Mouse (Mus musculus) heart, embryonic 15.5 days (tissue): ENCODE data around the gene Zc3h18. TPM values are rescaled to one million over a fixed set of nuclear protein-coding genes. Genes with fewer than 3 reads are reported as not detected.

Source experiments
- ATAC-seq: fragments of 200-750 bp; cut with Nextera tagmentation; replicated peaks from 2 replicates; pipeline ENCODE4 v1.8.0; 2017; ENCODE audit warnings: low read depth, moderate TSS enrichment; ENCODE audit not compliant: insufficient number of reproducible peaks, insufficient read depth, low FRiP score
- H3K27ac ChIP-seq: fragments of 300-500 bp; sonication (generic); 2 replicates; pipeline ENCODE4 v1.5.1; 2015; ENCODE audit warnings: mild to moderate bottlenecking, inconsistent platforms
- H3K27me3 ChIP-seq: fragments of 300-500 bp; sonication (generic); 2 replicates; pipeline ENCODE4 v1.6.1; 2015; ENCODE audit warnings: inconsistent platforms
- H3K36me3 ChIP-seq: fragments of 300-500 bp; sonication (generic); 2 replicates; pipeline ENCODE4 v1.6.1; 2015; ENCODE audit warnings: mild to moderate bottlenecking, inconsistent platforms
- H3K4me1 ChIP-seq: fragments of 300-500 bp; sonication (generic); replicated peaks from 2 replicates; pipeline ENCODE4 v1.6.1; 2015; ENCODE audit warnings: inconsistent platforms
- H3K4me2 ChIP-seq: fragments of 300-500 bp; sonication (generic); 2 replicates; pipeline ENCODE4 v1.6.1; 2015; ENCODE audit warnings: inconsistent platforms, mild to moderate bottlenecking, moderate library complexity
- H3K4me3 ChIP-seq: fragments of 300-500 bp; sonication (generic); 2 replicates; pipeline ENCODE4 v1.5.1; 2015; ENCODE audit warnings: mild to moderate bottlenecking, inconsistent platforms
- H3K9ac ChIP-seq: fragments of 300-500 bp; sonication (generic); 2 replicates; pipeline ENCODE4 v1.6.1; 2015; ENCODE audit warnings: mild to moderate bottlenecking, inconsistent platforms
- H3K9me3 ChIP-seq: fragments of 300-500 bp; sonication (generic); replicated peaks from 2 replicates; pipeline ENCODE4 v1.6.1; 2016; ENCODE audit warnings: inconsistent platforms
- WGBS: fragments of 180-500 bp; shearing (Covaris S2); methylation state at CpG from one replicate; pipeline ENCODE4 v1.1.7; 2015; ENCODE audit warnings: mixed read lengths; 5-methylcytosine and 5-hydroxymethylcytosine counted together
- polyA plus RNA-seq: library from polyadenylated mRNA; unstranded; fragments of >200 nt; fragmentation: Nextera tagmentation; extraction: Ambion mirVana; gene quantifications from 2 replicates; pipeline ENCODE4 v1.2.1, GENCODE M21; 2015

Gene Zc3h18
- polyA plus RNA-seq, 1 experiment from 2014 or later = 26.1 TPM

GRCm38 (mm10) chr8:122428163-122428562 lies 51.8 kb downstream of the Zc3h18 start:
- peaks cover 33% of the 10 kb centered on the region for H3K4me1 ChIP-seq
- 89% methylated on average over 9 of the region's 9 CpGs for WGBS
- H3K27me3 ChIP-seq = no peaks in the 10 kb centered on the region
- no peaks in the 10 kb centered on the region for H3K9me3 ChIP-seq
- no peak overlapping the region for H3K27ac ChIP-seq
- H3K4me2 ChIP-seq = no peak overlapping the region
- no peak for ATAC-seq
- H3K9ac ChIP-seq = no peak overlapping the region
- H3K36me3 ChIP-seq = 0 out of 2 replicates have a peak, but pooled peaks cover 3% of the 10 kb centered on the region
- H3K4me3 ChIP-seq = no peak overlapping the region

DNA sequence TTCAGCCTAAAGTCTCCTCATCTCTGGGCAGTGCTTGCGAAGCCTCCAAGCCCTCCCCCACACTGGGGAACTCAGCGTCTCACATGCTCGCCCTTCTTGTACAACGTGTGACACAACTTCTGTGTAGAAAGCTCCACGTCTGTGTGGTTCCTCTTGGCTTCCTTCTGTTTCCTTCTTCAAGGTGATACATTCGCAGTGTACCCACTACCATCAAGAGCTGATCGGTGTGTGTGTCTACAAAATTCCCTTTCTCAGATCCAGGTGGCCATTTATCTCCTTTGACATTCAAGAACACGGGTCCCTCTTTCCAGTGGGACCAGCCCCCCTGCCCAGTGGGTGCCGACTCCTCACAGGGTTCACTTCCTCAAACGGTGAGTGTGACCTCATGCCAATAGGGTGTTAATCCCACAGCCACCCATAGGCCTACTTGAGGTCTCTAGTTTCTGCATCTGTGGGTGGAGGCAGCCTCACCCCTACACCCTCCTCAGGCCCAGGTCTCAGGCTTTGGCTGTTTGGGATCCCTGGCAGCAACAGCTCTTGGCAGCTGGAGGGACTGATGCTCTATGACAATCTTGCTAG lies 53.7 kb downstream of the Zc3h18 start:
- no peak for ATAC-seq
- Histone ChIP-seq H3K4me3 (no peak overlapping the region), H3K9me3 (no peaks in the 10 kb centered on the region), H3K36me3 (peaks cover 3% of the 10 kb centered on the region; the same call in 1 of the 2 replicates), H3K9ac (no peak overlapping the region), H3K27ac (no peak overlapping the region), H3K27me3 (no peaks in the 10 kb centered on the region), H3K4me2 (no peak overlapping the region), H3K4me1 (peaks cover 23% of the 10 kb centered on the region)
- WGBS = 71% methylated on average over 10 of the region's 10 CpGs

- Histone ChIP-seq H3K4me2 (no peak overlapping the region), H3K4me1 (peaks cover 23% of the 10 kb centered on the region), H3K9me3 (no peaks in the 10 kb centered on the region), H3K36me3 (peaks cover 8% of the 10 kb centered on the region; the same call in 1 of the 2 replicates), H3K9ac (no peak overlapping the region), H3K4me3 (no peak overlapping the region), H3K27me3 (no peaks in the 10 kb centered on the region), H3K27ac (no peak overlapping the region)
- ATAC-seq = no peak
- 75% methylated on average over 3 of the region's 3 CpGs for WGBS
Observed at GRCm38 (mm10) chr8:122430646-122431045, 54.2 kb downstream of the Zc3h18 start.

DNA sequence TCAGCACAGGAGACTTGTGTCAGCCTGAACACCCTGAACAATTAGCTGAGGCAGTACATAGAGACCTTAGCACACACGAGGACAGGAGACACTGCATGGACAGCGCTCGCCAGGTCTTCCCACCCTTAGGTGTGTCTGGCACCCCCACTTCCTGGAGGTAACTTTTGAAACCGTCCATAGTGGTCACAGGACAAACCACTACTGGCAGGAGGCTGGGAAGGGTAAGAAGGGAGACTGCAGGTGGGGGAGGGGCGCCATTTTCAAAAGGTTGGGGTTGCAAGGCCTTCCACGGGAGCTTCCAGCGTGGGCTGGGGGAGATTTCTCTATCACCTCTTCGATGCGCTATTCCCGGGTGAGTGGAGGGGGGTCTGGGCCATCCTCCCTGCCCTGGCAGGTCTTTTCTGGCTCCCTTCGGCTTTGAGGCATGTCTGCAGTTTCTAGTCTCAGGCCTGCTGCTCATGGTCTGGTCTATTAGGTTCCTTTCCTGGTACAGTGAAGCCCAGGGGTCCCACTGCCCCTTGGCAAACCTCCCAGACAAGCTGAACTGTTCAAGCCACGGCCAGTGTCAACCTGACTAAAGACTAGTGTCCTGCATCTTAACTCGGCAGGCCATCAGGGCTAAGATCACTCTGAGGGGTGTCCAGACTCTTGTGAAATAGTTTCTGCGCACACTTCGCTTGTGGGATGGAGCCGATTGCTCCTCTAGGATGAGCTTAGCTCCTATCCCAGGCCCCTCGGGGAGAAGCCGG lies 55.5 kb downstream of the Zc3h18 start:
- H3K4me1 ChIP-seq = peaks cover 23% of the 10 kb centered on the region
- peaks cover 14% of the 10 kb centered on the region; the same call in 1 of the 2 replicates for H3K36me3 ChIP-seq
- peak overlapping the region; percentile 78 for H3K9ac ChIP-seq
- H3K4me2 ChIP-seq = peak overlapping the region; percentile 96
- H3K27me3 ChIP-seq = no peaks in the 10 kb centered on the region
- no peak for ATAC-seq
- H3K9me3 ChIP-seq = no peaks in the 10 kb centered on the region
- whole genome bisulfite sequencing = 24% methylated on average over 18 of the region's 18 CpGs
- H3K4me3 ChIP-seq = peak overlapping the region; percentile 69
- H3K27ac ChIP-seq = peak overlapping the region; percentile 81

DNA sequence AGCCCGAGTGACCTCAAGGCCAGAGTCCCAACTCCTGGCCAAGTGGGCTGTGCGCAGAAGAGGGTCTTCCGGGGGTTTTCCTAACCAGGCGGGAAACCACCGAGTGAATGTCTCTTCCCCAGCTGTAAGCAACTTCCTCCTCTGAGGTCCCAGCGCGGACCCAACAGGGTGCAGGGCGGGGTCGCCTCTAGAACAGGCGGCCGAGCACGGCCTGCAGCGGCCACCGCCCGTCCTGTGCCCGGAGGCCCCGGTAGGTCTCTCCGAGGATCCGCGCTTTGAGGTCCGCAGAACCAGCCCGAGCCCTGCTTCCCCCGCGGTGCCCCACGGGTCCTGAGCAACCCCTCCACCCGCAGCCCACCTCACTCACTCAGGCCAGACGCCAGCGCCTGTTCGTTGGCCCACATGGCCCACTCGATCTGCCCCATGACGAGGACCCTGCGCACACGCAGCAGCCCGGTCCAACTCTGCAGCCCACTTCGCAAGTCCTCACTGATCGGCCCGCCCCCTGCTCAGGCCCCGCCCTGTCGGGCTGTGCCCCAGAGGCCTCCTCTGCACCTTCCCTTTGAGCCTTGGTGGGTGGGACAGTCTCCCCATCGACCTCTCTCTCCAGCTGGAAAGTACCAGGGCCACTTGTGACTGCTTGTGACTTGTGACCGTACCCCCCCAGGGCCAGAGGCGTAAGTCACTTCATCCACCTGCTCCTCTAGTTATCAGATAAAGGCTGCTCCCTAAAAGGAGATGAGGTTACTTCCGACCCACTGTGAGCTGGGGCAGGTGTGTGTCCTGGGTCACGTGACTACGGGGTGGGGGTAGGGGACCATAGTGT lies 56.2 kb downstream of the Zc3h18 start, which contains the start of gene Cyba:
Cyba (minus strand) TSS at position 488 of the 826 bp plus-strand sequence.
- Histone ChIP-seq H3K4me3 (peak within 1 kb of the TSS; percentile 69), H3K4me1 (peaks cover 23% of the 10 kb centered on the region), H3K9ac (peak within 1 kb of the TSS; percentile 78), H3K4me2 (peak within 1 kb of the TSS; percentile 96), H3K27me3 (no peaks in the 10 kb centered on the region), H3K9me3 (no peaks in the 10 kb centered on the region), H3K27ac (peak within 1 kb of the TSS; percentile 81), H3K36me3 (peaks cover 14% of the 10 kb centered on the region; the same call in 1 of the 2 replicates)
- peak; percentile 81 for ATAC-seq
- 4% methylated on average over 45 of the region's 45 CpGs for WGBS

- peak overlapping the region; percentile 96 for H3K4me2 ChIP-seq
- H3K4me1 ChIP-seq = peaks cover 27% of the 10 kb centered on the region
- ATAC-seq = peak; percentile 39
- peak overlapping the region; percentile 81 for H3K27ac ChIP-seq
- peak overlapping the region; percentile 78; the same call in 1 of the 2 replicates for H3K9ac ChIP-seq
- no peaks in the 10 kb centered on the region for H3K27me3 ChIP-seq
- peak overlapping the region; percentile 69; the same call in 1 of the 2 replicates for H3K4me3 ChIP-seq
- 61% methylated on average over 11 of the region's 11 CpGs for WGBS
- no peaks in the 10 kb centered on the region for H3K9me3 ChIP-seq
- peaks cover 14% of the 10 kb centered on the region; the same call in 1 of the 2 replicates for H3K36me3 ChIP-seq
Observed at GRCm38 (mm10) chr8:122433269-122433905, 57.0 kb downstream of the Zc3h18 start.

DNA sequence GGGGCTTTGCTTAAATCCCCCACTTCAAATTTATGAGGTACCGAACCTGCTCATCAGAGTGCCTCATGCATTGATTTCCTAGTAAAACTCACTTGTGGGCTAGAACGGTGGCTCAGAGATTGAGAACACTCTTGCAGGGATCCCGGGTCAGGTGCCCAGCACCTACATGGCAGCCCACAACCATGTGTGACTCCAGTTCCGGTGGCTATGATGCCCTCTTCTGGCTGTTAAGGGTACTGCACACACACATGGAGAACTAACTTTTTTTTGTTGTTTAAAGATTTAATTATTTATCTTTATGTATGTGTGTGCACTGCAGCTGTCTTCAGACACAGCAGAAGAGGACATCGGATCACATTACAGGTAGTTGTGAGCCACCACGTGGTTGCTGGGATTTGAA lies 59.0 kb downstream of the Zc3h18 start:
- no peak overlapping the region for H3K4me3 ChIP-seq
- H3K4me1 ChIP-seq = peaks cover 28% of the 10 kb centered on the region
- peaks cover 14% of the 10 kb centered on the region; the same call in 1 of the 2 replicates for H3K36me3 ChIP-seq
- no peak overlapping the region for H3K9ac ChIP-seq
- ATAC-seq = no peak
- H3K9me3 ChIP-seq = no peaks in the 10 kb centered on the region
- no peaks in the 10 kb centered on the region for H3K27me3 ChIP-seq
- 90% methylated on average over 6 of the region's 6 CpGs for WGBS
- no peak overlapping the region for H3K27ac ChIP-seq
- no peak overlapping the region for H3K4me2 ChIP-seq

GRCm38 (mm10) chr8:122436146-122436545 lies 59.7 kb downstream of the Zc3h18 start:
- peaks cover 14% of the 10 kb centered on the region; the same call in 1 of the 2 replicates for H3K36me3 ChIP-seq
- H3K27ac ChIP-seq = no peak overlapping the region
- no peak overlapping the region for H3K4me3 ChIP-seq
- H3K9ac ChIP-seq = no peak overlapping the region
- no peak for ATAC-seq
- H3K9me3 ChIP-seq = no peaks in the 10 kb centered on the region
- no peaks in the 10 kb centered on the region for H3K27me3 ChIP-seq
- WGBS = 88% methylated on average over 9 of the region's 9 CpGs
- no peak overlapping the region for H3K4me2 ChIP-seq
- peaks cover 27% of the 10 kb centered on the region for H3K4me1 ChIP-seq

- no peak for ATAC-seq
- H3K4me3 ChIP-seq = no peak overlapping the region
- H3K27me3 ChIP-seq = no peaks in the 10 kb centered on the region
- H3K4me1 ChIP-seq = peaks cover 22% of the 10 kb centered on the region
- peaks cover 14% of the 10 kb centered on the region; the same call in 1 of the 2 replicates for H3K36me3 ChIP-seq
- no peak overlapping the region for H3K4me2 ChIP-seq
- H3K27ac ChIP-seq = no peak overlapping the region
- WGBS = 77% methylated on average over 20 of the region's 20 CpGs
- no peaks in the 10 kb centered on the region for H3K9me3 ChIP-seq
- no peak overlapping the region for H3K9ac ChIP-seq
Observed at GRCm38 (mm10) chr8:122436586-122437125, 60.2 kb downstream of the Zc3h18 start.

GRCm38 (mm10) chr8:122437708-122438331 lies 61.4 kb downstream of the Zc3h18 start:
- Histone ChIP-seq H3K9me3 (no peaks in the 10 kb centered on the region), H3K4me3 (no peak overlapping the region), H3K27ac (peak overlapping the region; percentile 64; the same call in 1 of the 2 replicates), H3K9ac (no peak overlapping the region), H3K4me2 (peak overlapping the region; percentile 10; the same call in 1 of the 2 replicates), H3K27me3 (no peaks in the 10 kb centered on the region), H3K4me1 (peaks cover 17% of the 10 kb centered on the region), H3K36me3 (peaks cover 14% of the 10 kb centered on the region; the same call in 1 of the 2 replicates)
- WGBS = 88% methylated on average over 13 of the region's 13 CpGs
- no peak for ATAC-seq
